Mouse (Mus musculus): ENCODE results near the gene Hist2h2ac.
"Not testable (repeated sequence)": the region's sequence is repeated elsewhere in the genome, so short reads cannot be mapped to it uniquely, and the experiment has no call there.

Hist2h2ac gene

GRCm38 (mm10) chr3:96180727-96181477 is 39.8 kb downstream of the Hist2h2ac start, which contains the start of gene Sv2a:
Sv2a (plus strand) TSS chr3:96181151.
- DNase-seq = peak; percentile 79

- no peak for DNase-seq
These were observed 41.1 kb downstream of the Hist2h2ac start for GRCm38 (mm10) chr3:96179531-96179930.

- no peak for DNase-seq
These were observed 41.8 kb downstream of the Hist2h2ac start for GRCm38 (mm10) chr3:96178902-96179301.

GRCm38 (mm10) chr3:96178427-96178826 is 42.3 kb downstream of the Hist2h2ac start:
- no peak for DNase-seq

- DNase-seq = no peak
These were observed 45.4 kb downstream of the Hist2h2ac start for GRCm38 (mm10) chr3:96175251-96175650.

GRCm38 (mm10) chr3:96174042-96174441 is 46.6 kb downstream of the Hist2h2ac start:
- not testable (repeated sequence) for DNase-seq

GRCm38 (mm10) chr3:96173185-96173584 is 47.5 kb downstream of the Hist2h2ac start:
- DNase-seq = no peak

- DNase-seq = peak; percentile 93
These were observed 48.2 kb downstream of the Hist2h2ac start, which contains the start of gene Sf3b4 for GRCm38 (mm10) chr3:96172197-96173178. Sf3b4 (plus strand) TSS chr3:96172332.

- no peak for DNase-seq
These were observed 49.0 kb downstream of the Hist2h2ac start for GRCm38 (mm10) chr3:96171583-96172196.

GRCm38 (mm10) chr3:96170976-96171545 is 49.6 kb downstream of the Hist2h2ac start:
- DNase-seq = no peak

Measured in kidney, postnatal 10 days (tissue).